Mouse (Mus musculus): ENCODE results near the gene Tril.

DNA sequence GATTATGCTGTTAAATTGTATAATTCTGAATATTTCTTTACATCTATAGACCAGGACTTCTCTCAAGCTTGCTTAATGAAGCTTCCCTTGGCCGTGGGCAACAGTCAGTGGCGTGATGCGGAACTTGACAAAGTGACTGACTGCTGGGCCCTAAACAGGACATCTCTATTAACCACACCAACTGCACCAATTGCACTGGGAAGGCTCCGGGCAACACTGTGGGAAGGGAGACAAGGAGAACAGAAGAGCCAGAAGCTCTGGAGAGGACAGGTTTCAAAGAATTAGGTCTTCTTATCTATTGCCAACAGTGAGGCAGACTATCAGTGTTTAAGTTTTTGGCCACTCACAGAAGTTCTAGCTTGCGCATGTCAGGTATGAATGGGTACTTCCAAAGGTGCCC lies 38.4 kb downstream of the Tril start:
- no peak for TF ChIP-seq GATA1 (IDR thresholded peaks at IDR 0.05; ENCODE audit: low read length)
- TF ChIP-seq TAL1 (IDR thresholded peaks at IDR 0.05; ENCODE audit: low read length): no peak

Measured in erythroblast, embryonic 14.5 days (primary cell).